Mouse (Mus musculus) CH12.LX (cell line): ENCODE measurements around the gene Cmc4. TPM values are rescaled to one million over a fixed set of nuclear protein-coding genes. Genes with fewer than 3 reads are reported as not detected.

Experiments used
- DNase-seq: peaks from one replicate; pipeline ENCODE4 v3.0.0-alpha.2; 2013; ENCODE audit errors: extremely low read depth
- H3K27ac ChIP-seq: 2 replicates; pipeline ENCODE4 v1.5.1; 2012; ENCODE audit warnings: low read depth, mild to moderate bottlenecking, control low read depth, moderate library complexity; ENCODE audit not compliant: insufficient read depth
- H3K27me3 ChIP-seq: replicated peaks from 2 replicates; pipeline ENCODE3; 2012; ENCODE audit warnings: inconsistent platforms
- H3K36me3 ChIP-seq, 2 experiments: replicated peaks in 1 of 2; 2 replicates each; pipeline versions ENCODE3 to v1.6.1; 2012; ENCODE audit warnings: inconsistent platforms in 1 of 2, low read length in 1 of 2, mild to moderate bottlenecking in 1 of 2, mixed read lengths in 1 of 2, moderate library complexity in 1 of 2; ENCODE audit not compliant: control insufficient read depth in 1 of 2, insufficient read depth in 1 of 2
- H3K4me1 ChIP-seq, 2 experiments: 2 replicates each; pipeline ENCODE4 v1.6.1; 2012; ENCODE audit warnings: inconsistent platforms in 1 of 2, moderate library complexity in 1 of 2; ENCODE audit not compliant: insufficient read depth in 2 of 2, control insufficient read depth in 1 of 2
- H3K4me2 ChIP-seq: 2 replicates; pipeline ENCODE4 v1.6.1; 2012; ENCODE audit warnings: low read depth, mild to moderate bottlenecking, control low read depth; ENCODE audit not compliant: poor library complexity, insufficient read depth, severe bottlenecking
- H3K4me3 ChIP-seq, 3 experiments: fragments of 150-350 bp in 1 of 3; sonication (generic) in 1 of 3; replicated peaks in 1 of 3; 2 replicates each; pipeline versions ENCODE3 to v1.5.1; 2011 to 2012; ENCODE audit warnings: low read depth in 2 of 3, low read length in 2 of 3, mild to moderate bottlenecking in 2 of 3, moderate library complexity in 2 of 3, control low read depth in 1 of 3, improper control_type of control experiment in 1 of 3, inconsistent platforms in 1 of 3, mixed read lengths in 1 of 3; ENCODE audit not compliant: poor library complexity in 1 of 3
- H3K79me2 ChIP-seq: replicated peaks from 2 replicates; pipeline ENCODE4 v1.6.1; 2012; ENCODE audit warnings: mild to moderate bottlenecking, moderate library complexity; ENCODE audit not compliant: control insufficient read depth, poor library complexity, insufficient read depth, severe bottlenecking; ENCODE audit errors: extremely low read depth
- H3K9ac ChIP-seq: 2 replicates; pipeline ENCODE4 v1.6.1; 2012; ENCODE audit warnings: low read depth, mild to moderate bottlenecking, control low read depth, moderate library complexity; ENCODE audit not compliant: insufficient read depth
- H3K9me3 ChIP-seq: replicated peaks from 2 replicates; pipeline ENCODE3; 2012; ENCODE audit warnings: low read length, inconsistent platforms, mixed read lengths
- BHLHE40 ChIP-seq: IDR thresholded peaks from 2 replicates; pipeline ENCODE4 v1.6.1; 2011; ENCODE audit warnings: mild to moderate bottlenecking, low read depth, low read length, improper control_type of control experiment
- E2F4 ChIP-seq: IDR thresholded peaks from 2 replicates; pipeline ENCODE4 v1.6.1; 2011; ENCODE audit warnings: low read depth, low read length, improper control_type of control experiment; ENCODE audit not compliant: insufficient replicate concordance
- EP300 ChIP-seq: IDR thresholded peaks from 2 replicates; pipeline ENCODE4 v1.6.1; 2011; ENCODE audit warnings: low read length, improper control_type of control experiment
- ETS1 ChIP-seq: conservative IDR thresholded peaks from 2 replicates; pipeline ENCODE4 v1.6.1; 2012; ENCODE audit warnings: low read depth, mild to moderate bottlenecking, inconsistent platforms, low read length, improper control_type of control experiment, moderate library complexity
- JUN ChIP-seq: IDR thresholded peaks from 2 replicates; pipeline ENCODE4 v1.6.1; 2011; ENCODE audit warnings: low read depth, mild to moderate bottlenecking, low read length, improper control_type of control experiment, moderate library complexity; ENCODE audit not compliant: insufficient read depth
- KAT2A ChIP-seq: IDR thresholded peaks from 2 replicates; pipeline ENCODE4 v1.6.1; 2012; ENCODE audit warnings: low read length, improper control_type of control experiment, inconsistent platforms; ENCODE audit not compliant: insufficient replicate concordance
- MEF2A ChIP-seq: IDR thresholded peaks from 2 replicates; pipeline ENCODE4 v1.6.1; 2014; ENCODE audit warnings: low read depth, mild to moderate bottlenecking, inconsistent platforms, low read length, improper control_type of control experiment, borderline replicate concordance
- POLR2AphosphoS2 ChIP-seq: IDR thresholded peaks from 2 replicates; pipeline ENCODE4 v1.6.1; 2011; ENCODE audit warnings: low read depth, low read length, improper control_type of control experiment
- RAD21 ChIP-seq: IDR thresholded peaks from 2 replicates; pipeline ENCODE4 v1.6.1; 2011; ENCODE audit warnings: low read depth, mild to moderate bottlenecking, low read length, improper control_type of control experiment, moderate library complexity
- RCOR1 ChIP-seq: conservative IDR thresholded peaks from 2 replicates; pipeline ENCODE4 v1.6.1; 2012; ENCODE audit warnings: low read depth, mild to moderate bottlenecking, inconsistent platforms, low read length, improper control_type of control experiment
- TBP ChIP-seq: conservative IDR thresholded peaks from 2 replicates; pipeline ENCODE4 v1.6.1; 2011; ENCODE audit warnings: low read depth, low read length, improper control_type of control experiment
- TCF12 ChIP-seq: IDR thresholded peaks from 2 replicates; pipeline ENCODE4 v1.6.1; 2014; ENCODE audit warnings: low read depth, mild to moderate bottlenecking, inconsistent platforms, low read length, improper control_type of control experiment
- UBTF ChIP-seq: IDR thresholded peaks from 2 replicates; pipeline ENCODE4 v1.6.1; 2012; ENCODE audit warnings: low read depth, mild to moderate bottlenecking, inconsistent platforms, low read length, improper control_type of control experiment, moderate library complexity
- USF1 ChIP-seq: IDR thresholded peaks from 2 replicates; pipeline ENCODE4 v1.6.1; 2014; ENCODE audit warnings: low read depth, mild to moderate bottlenecking, inconsistent platforms, low read length, improper control_type of control experiment
- ZKSCAN1 ChIP-seq: IDR thresholded peaks from 2 replicates; pipeline ENCODE4 v1.6.1; 2012; ENCODE audit warnings: low read depth, inconsistent platforms, low read length, improper control_type of control experiment, borderline replicate concordance
- ZMIZ1 ChIP-seq: IDR thresholded peaks from 2 replicates; pipeline ENCODE4 v1.6.1; 2012; ENCODE audit warnings: low read depth, mild to moderate bottlenecking, inconsistent platforms, low read length, improper control_type of control experiment
- ZNF384 ChIP-seq: IDR thresholded peaks from 2 replicates; pipeline ENCODE4 v1.6.1; 2012; ENCODE audit warnings: low read depth, low read length, improper control_type of control experiment, inconsistent platforms
- dilution Hi-C: fragments of 300-500 bp; cut with MboI; formaldehyde crosslinking; loops from 2 replicates; pipeline ENCODE4 v1.14.3; 2020; ENCODE audit warnings: low sequenced_read_pairs; ENCODE audit not compliant: extremely low pct_unique_long_range_greater_than_20kb, extremely low pct_ligation_motif_present
- in situ Hi-C: fragments of 300-500 bp; cut with MboI; formaldehyde crosslinking; loops from 3 replicates; pipeline ENCODE4 v1.14.3; 2019; ENCODE audit warnings: low sequenced_read_pairs, low pct_ligation_motif_present, low pct_unique_long_range_greater_than_20kb, mixed read lengths
- polyA plus RNA-seq: library from polyadenylated mRNA; unstranded; fragments of >175 nt; gene quantifications from 2 replicates; pipeline ENCODE4 v1.2.1, GENCODE M21; 2012; ENCODE audit warnings: low read depth; ENCODE audit not compliant: insufficient read length
- total RNA-seq, 2 experiments: library from RNA; depleted of rRNA; stranded (reverse); fragments of 300-350 nt in 1 of 2; fragments of >200 nt in 1 of 2; gene quantifications; 2 replicates each; pipeline ENCODE4 v1.2.3; 2012 to 2014

The Cmc4 gene
- total and polyA plus RNA-seq, 3 experiments, result 5.4 to 11.2 (median 8.8) TPM

DNA sequence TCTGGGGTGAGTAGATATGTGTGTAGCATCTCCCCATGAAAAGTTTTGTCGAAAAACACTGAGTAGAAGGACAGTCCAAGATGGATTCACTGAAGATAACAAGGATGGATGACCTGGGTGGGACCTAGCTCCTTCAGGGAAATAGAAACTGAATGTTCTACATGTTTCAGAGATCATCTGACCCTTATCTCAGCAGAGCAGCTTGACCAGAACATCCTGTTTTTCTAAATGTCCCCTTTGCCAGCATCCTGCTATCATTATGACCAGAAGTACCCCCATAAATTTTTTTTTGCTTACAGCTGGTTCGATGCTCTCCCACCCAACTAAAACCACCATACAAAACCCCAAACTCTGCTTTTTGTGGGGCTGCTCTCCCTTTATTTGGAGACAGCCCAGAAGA is 13.7 kb downstream of the Cmc4 start:
- H3K27ac ChIP-seq, result no peak overlapping the region
- no peak for TF ChIP-seq TCF12
- no peak for TF ChIP-seq RAD21
- no peak for TF ChIP-seq E2F4
- TF ChIP-seq RCOR1, result no peak
- TF ChIP-seq EP300, result no peak
- TF ChIP-seq TBP, result no peak
- no peak for TF ChIP-seq ZMIZ1
- TF ChIP-seq KAT2A, result no peak
- TF ChIP-seq UBTF, result no peak
- no peak for TF ChIP-seq USF1
- TF ChIP-seq BHLHE40, result no peak
- no peak for TF ChIP-seq ZKSCAN1
- TF ChIP-seq ETS1, result no peak
- TF ChIP-seq ZNF384, result no peak
- no peak for TF ChIP-seq JUN
- H3K27me3 ChIP-seq, result no peaks in the 10 kb centered on the region
- H3K4me1 ChIP-seq, result no peaks in the 10 kb centered on the region
- H3K4me3 ChIP-seq, result no peak overlapping the region
- in situ Hi-C loops (no loop called here), dilution Hi-C loops (no loop called here)
- no peak for DNase-seq
- H3K9me3 ChIP-seq, result no peaks in the 10 kb centered on the region
- no peak overlapping the region for H3K9ac ChIP-seq
- H3K4me2 ChIP-seq, result no peak overlapping the region
- peaks cover 0 to 9% of the 10 kb centered on the region in 2 experiments for H3K36me3 ChIP-seq
- no peaks in the 10 kb centered on the region for H3K79me2 ChIP-seq

DNA sequence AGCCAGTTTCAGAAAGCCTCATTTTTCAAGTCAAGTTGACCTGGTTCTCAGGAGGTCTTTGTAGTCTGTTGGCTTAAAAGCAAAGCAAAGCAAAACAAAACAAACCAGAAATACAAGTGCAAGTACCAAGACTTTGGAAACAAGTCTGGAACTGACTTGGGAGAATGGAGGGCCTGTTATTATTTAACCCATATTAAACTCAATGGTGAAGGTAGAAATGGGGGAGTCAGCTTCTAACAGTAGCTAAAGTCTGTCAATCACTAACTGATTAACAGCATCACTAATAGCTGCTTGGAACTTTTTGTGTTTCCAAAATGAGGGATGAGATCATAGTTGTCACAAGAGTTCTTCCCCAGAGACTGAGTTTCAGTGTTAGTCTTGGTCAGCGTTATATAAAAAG is 16.9 kb downstream of the Cmc4 start:
- H3K36me3 ChIP-seq, result peaks cover 0 to 17% of the 10 kb centered on the region in 2 experiments
- dilution Hi-C loops, result no loop called here
- no peaks in the 10 kb centered on the region for H3K9me3 ChIP-seq
- no peaks in the 10 kb centered on the region for H3K79me2 ChIP-seq
- no peak for TF ChIP-seq UBTF
- TF ChIP-seq ZNF384, result no peak
- TF ChIP-seq ZKSCAN1, result no peak
- TF ChIP-seq MEF2A, result peak; percentile 31; the same call in 1 of the 2 replicates
- TF ChIP-seq KAT2A, result no peak
- no peak for TF ChIP-seq POLR2AphosphoS2
- TF ChIP-seq, all 38 proteins: peak for 1
- no peak overlapping the region for H3K9ac ChIP-seq
- no peak overlapping the region for H3K4me2 ChIP-seq
- no peak overlapping the region for H3K4me3 ChIP-seq
- no peaks in the 10 kb centered on the region for H3K27me3 ChIP-seq
- DNase-seq, result no peak
- in situ Hi-C loops, result no loop called here
- no peaks in the 10 kb centered on the region for H3K4me1 ChIP-seq
- H3K27ac ChIP-seq, result no peak overlapping the region
